Mouse (Mus musculus) heart, embryonic 16.5 days (tissue): ENCODE measurements at regions not wholly inside any gene's neighbourhood (a gene's known extent, or its start where the extent isn't known, plus 50 kb on each side); places are given as distances from the start of the nearest gene placed in this dataset.

ENCODE experiments used
- ATAC-seq: fragments of 200-750 bp; cut with Nextera tagmentation; replicated peaks from 2 replicates; pipeline ENCODE4 v1.8.0; 2017; ENCODE audit warnings: moderate number of reproducible peaks; ENCODE audit not compliant: insufficient read depth, low FRiP score; ENCODE audit errors: extremely low read depth
- H3K27ac ChIP-seq: fragments of 300-500 bp; sonication (generic); 2 replicates; pipeline ENCODE4 v1.5.1; 2014; ENCODE audit warnings: mild to moderate bottlenecking, low read length, control low read depth, moderate library complexity
- H3K27me3 ChIP-seq: fragments of 300-500 bp; sonication (generic); 2 replicates; pipeline ENCODE4 v1.6.1; 2014; ENCODE audit warnings: low read length, mixed read lengths; ENCODE audit not compliant: control insufficient read depth, insufficient read depth
- H3K36me3 ChIP-seq: fragments of 300-500 bp; sonication (generic); 2 replicates; pipeline ENCODE4 v1.6.1; 2014; ENCODE audit not compliant: control insufficient read depth, insufficient read depth
- H3K4me1 ChIP-seq: fragments of 300-500 bp; sonication (generic); 2 replicates; pipeline ENCODE4 v1.6.1; 2014; ENCODE audit warnings: low read length, mixed read lengths; ENCODE audit not compliant: control insufficient read depth, insufficient read depth
- H3K4me2 ChIP-seq: fragments of 300-500 bp; sonication (generic); 2 replicates; pipeline ENCODE4 v1.6.1; 2014; ENCODE audit warnings: low read depth, mild to moderate bottlenecking, control low read depth, low read length
- H3K4me3 ChIP-seq: fragments of 300-500 bp; sonication (generic); 2 replicates; pipeline ENCODE4 v1.5.1; 2014; ENCODE audit warnings: mild to moderate bottlenecking, control low read depth, low read length
- H3K9ac ChIP-seq: fragments of 300-500 bp; sonication (generic); 2 replicates; pipeline ENCODE4 v1.6.1; 2014; ENCODE audit warnings: low read length, control low read depth
- H3K9me3 ChIP-seq: fragments of 300-500 bp; sonication (generic); replicated peaks from 2 replicates; pipeline ENCODE4 v1.6.1; 2016; ENCODE audit warnings: low read length; ENCODE audit not compliant: control insufficient read depth
- WGBS: fragments of 180-500 bp; shearing (Covaris S2); extraction: QIAGEN DNeasy Blood & Tissue Kit; methylation state at CpG from one replicate; pipeline ENCODE4 v1.1.7; 2014; 5-methylcytosine and 5-hydroxymethylcytosine counted together

GRCm38 (mm10) chr1:137941776-137942522 lies 233.6 kb downstream of the Ptprc start:
- Histone ChIP-seq H3K9me3 (no peaks in the 10 kb centered on the region), H3K4me1 (no peaks in the 10 kb centered on the region), H3K36me3 (peaks cover 18% of the 10 kb centered on the region), H3K4me3 (no peak overlapping the region), H3K27ac (no peak overlapping the region), H3K27me3 (no peaks in the 10 kb centered on the region), H3K4me2 (no peak overlapping the region), H3K9ac (no peak overlapping the region)
- WGBS: 82% methylated on average over 11 of the region's 11 CpGs
- no peak for ATAC-seq

DNA sequence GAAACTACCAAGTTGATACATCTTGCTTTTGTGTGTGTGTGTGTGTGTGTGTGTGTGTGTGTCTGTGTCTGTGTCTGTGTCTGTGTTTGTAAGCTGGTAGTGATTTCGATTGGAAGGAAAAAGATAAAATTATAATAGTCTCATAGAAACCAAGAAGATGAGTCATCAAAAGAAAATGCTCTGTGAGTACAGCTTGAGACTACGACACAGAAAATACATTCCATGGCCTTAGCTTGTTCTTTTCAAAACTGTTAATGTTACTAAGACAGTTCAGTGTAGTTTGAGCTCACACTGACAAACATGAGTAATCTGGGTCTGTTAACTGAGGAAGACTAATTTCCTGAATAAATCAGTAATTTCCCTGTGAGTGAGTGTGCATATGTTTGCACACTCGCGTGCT lies 239.8 kb downstream of the Ptprc start:
- 71% methylated on average over 4 of the region's 4 CpGs for WGBS
- H3K27me3 ChIP-seq: no peaks in the 10 kb centered on the region
- no peak overlapping the region for H3K4me2 ChIP-seq
- peaks cover 25% of the 10 kb centered on the region for H3K36me3 ChIP-seq
- H3K4me3 ChIP-seq: no peak overlapping the region
- H3K4me1 ChIP-seq: no peaks in the 10 kb centered on the region
- H3K9ac ChIP-seq: no peak overlapping the region
- no peak overlapping the region for H3K27ac ChIP-seq
- ATAC-seq: no peak
- no peaks in the 10 kb centered on the region for H3K9me3 ChIP-seq

DNA sequence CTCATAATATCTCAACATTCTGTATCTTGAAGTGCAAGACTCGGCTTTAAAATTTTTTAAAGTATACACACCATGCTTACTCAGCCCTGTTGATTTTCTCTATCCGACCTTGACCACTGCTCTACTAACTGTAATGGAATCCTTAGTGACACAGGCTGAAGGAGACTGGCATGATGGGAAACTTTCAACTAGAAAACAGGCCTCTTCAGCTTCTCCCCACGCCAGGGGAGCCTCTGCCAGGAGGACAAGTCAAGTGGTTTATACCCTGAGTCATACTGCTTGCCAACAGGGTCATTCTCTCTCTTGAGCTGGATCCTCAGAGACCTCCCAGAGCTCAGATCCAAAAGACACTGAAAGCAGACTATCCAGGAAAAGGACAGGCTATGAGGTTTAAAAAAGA lies 245.7 kb downstream of the Ptprc start:
- WGBS: 53% methylated on average over 3 of the region's 3 CpGs
- no peak for ATAC-seq
- Histone ChIP-seq H3K4me1 (peaks cover 35% of the 10 kb centered on the region), H3K27me3 (no peaks in the 10 kb centered on the region), H3K36me3 (peaks cover 18% of the 10 kb centered on the region), H3K27ac (peak overlapping the region; percentile 46; the same call in 1 of the 2 replicates), H3K9me3 (no peaks in the 10 kb centered on the region), H3K4me3 (no peak overlapping the region), H3K9ac (no peak overlapping the region), H3K4me2 (no peak overlapping the region)

DNA sequence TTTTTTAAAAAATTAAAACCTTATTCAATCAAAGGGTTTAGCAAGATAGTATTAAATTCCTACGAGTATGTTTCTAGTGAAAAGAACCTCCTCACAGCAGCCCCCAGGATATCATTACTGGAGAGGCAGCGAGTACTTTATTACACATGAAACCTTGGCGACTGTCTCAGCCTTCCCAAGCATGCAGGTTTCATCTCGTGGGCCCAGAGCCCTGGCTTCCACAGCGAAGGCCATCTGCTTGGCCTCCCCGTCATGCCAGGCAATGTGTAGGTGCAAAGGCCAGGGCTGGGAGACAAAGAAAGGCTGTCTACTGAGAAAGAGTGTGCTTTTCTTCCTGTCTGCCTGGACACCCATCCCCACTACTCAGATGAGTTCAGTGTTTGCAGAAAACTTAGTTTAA lies 247.0 kb downstream of the Ptprc start:
- Histone ChIP-seq H3K4me3 (no peak overlapping the region), H3K4me2 (peak overlapping the region; percentile 28; the same call in 1 of the 2 replicates), H3K4me1 (peaks cover 35% of the 10 kb centered on the region), H3K36me3 (peaks cover 18% of the 10 kb centered on the region; the same call in 1 of the 2 replicates), H3K9me3 (no peaks in the 10 kb centered on the region), H3K27ac (peak overlapping the region; percentile 59), H3K9ac (peak overlapping the region; percentile 38; the same call in 1 of the 2 replicates), H3K27me3 (no peaks in the 10 kb centered on the region)
- 42% methylated on average over 6 of the region's 6 CpGs for WGBS
- ATAC-seq: no peak

DNA sequence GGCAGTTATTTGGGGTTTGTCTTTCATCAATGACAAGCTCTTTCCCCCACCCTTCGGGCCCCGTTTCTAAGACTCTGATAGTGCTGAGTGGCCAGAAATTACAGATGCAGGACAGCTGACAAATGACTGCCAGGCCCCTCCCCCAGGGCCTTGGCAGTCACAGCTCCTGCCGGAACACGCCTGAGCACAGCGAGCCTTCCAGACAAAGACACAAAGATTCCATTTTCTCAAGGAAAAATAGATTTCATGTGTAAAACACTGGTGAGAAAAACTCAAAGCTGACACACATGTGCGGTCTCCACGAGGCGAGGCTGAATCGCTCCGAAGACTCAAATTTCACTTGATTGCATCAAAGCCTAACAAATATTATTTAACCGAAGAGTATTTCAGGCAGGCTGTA lies 247.6 kb downstream of the Ptprc start:
- peak overlapping the region; percentile 29 for H3K9ac ChIP-seq
- H3K27me3 ChIP-seq: no peaks in the 10 kb centered on the region
- H3K9me3 ChIP-seq: no peaks in the 10 kb centered on the region
- H3K4me1 ChIP-seq: peaks cover 35% of the 10 kb centered on the region
- peak overlapping the region; percentile 30; the same call in 1 of the 2 replicates for H3K4me3 ChIP-seq
- peak overlapping the region; percentile 72 for H3K27ac ChIP-seq
- WGBS: 42% methylated on average over 11 of the region's 11 CpGs
- peaks cover 17% of the 10 kb centered on the region; the same call in 1 of the 2 replicates for H3K36me3 ChIP-seq
- ATAC-seq: peak; percentile 90
- peak overlapping the region; percentile 52 for H3K4me2 ChIP-seq

DNA sequence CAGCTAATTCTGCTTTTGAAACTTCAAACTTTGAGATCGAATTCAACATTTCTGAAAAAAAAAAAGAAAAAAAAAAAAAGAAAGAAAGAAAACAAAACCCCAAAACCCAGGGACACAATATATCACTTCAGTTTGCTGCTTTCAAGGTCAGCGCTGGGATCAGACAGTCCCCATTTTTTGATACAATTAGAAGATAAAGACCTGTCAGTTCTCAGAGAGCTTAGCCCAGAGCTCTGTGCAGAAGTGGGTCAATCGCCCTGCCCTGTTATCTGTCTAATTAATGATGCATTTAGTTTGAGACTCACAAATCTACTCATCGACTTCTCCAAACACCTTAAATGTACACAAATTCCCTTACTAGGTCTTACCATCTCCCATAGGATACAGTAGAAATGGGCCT lies 249.2 kb downstream of the Ptprc start:
- H3K36me3 ChIP-seq: peaks cover 5% of the 10 kb centered on the region; the same call in 1 of the 2 replicates
- peaks cover 37% of the 10 kb centered on the region for H3K4me1 ChIP-seq
- no peaks in the 10 kb centered on the region for H3K9me3 ChIP-seq
- ATAC-seq: no peak
- H3K27me3 ChIP-seq: no peaks in the 10 kb centered on the region
- WGBS: 74% methylated on average over 4 of the region's 4 CpGs
- H3K27ac ChIP-seq: no peak overlapping the region
- H3K4me2 ChIP-seq: no peak overlapping the region
- H3K9ac ChIP-seq: no peak overlapping the region
- no peak overlapping the region for H3K4me3 ChIP-seq

DNA sequence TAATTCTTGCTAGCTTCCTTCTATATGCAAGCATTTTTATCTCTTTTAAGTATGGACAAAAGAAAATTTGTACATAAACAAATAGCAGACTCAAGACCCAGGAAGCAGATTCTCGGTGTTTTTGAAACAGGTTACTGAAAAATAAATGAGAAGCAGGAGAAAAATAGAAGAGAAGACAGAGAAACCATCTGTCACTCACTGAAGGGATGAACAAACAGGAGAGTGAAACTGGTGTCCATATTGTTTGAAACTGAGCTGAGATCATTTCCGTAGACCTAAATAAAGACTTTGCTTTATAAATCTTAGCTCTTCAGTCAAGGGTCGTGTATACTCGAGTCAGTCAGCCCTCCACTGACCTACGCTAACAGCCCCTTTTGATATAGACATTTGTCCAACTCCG lies 251.4 kb downstream of the Ptprc start:
- H3K36me3 ChIP-seq: 0 out of 2 replicates have a peak, but pooled peaks cover 4% of the 10 kb centered on the region
- H3K9me3 ChIP-seq: no peaks in the 10 kb centered on the region
- no peak for ATAC-seq
- H3K4me2 ChIP-seq: no peak overlapping the region
- H3K4me1 ChIP-seq: peaks cover 30% of the 10 kb centered on the region
- no peak overlapping the region; the same call in 1 of the 2 replicates for H3K27ac ChIP-seq
- H3K27me3 ChIP-seq: no peaks in the 10 kb centered on the region
- WGBS: 78% methylated on average over 6 of the region's 6 CpGs
- no peak overlapping the region for H3K9ac ChIP-seq
- H3K4me3 ChIP-seq: no peak overlapping the region

- H3K9me3 ChIP-seq: no peaks in the 10 kb centered on the region
- no peaks in the 10 kb centered on the region for H3K27me3 ChIP-seq
- H3K9ac ChIP-seq: no peak overlapping the region
- H3K4me1 ChIP-seq: peaks cover 27% of the 10 kb centered on the region
- WGBS: 65% methylated on average over 2 of the region's 2 CpGs
- no peak overlapping the region for H3K4me2 ChIP-seq
- ATAC-seq: no peak
- no peak overlapping the region; the same call in 1 of the 2 replicates for H3K27ac ChIP-seq
- no peak overlapping the region for H3K4me3 ChIP-seq
- H3K36me3 ChIP-seq: 0 out of 2 replicates have a peak, but pooled peaks cover 4% of the 10 kb centered on the region
Observed at GRCm38 (mm10) chr1:137923705-137924104, 251.8 kb downstream of the Ptprc start.

GRCm38 (mm10) chr1:137922769-137923168 lies 252.7 kb downstream of the Ptprc start:
- Histone ChIP-seq H3K4me2 (no peak overlapping the region), H3K27me3 (no peaks in the 10 kb centered on the region), H3K9me3 (no peaks in the 10 kb centered on the region), H3K4me3 (no peak overlapping the region), H3K27ac (no peak overlapping the region), H3K9ac (no peak overlapping the region), H3K36me3 (peaks cover 5% of the 10 kb centered on the region; the same call in 1 of the 2 replicates), H3K4me1 (peaks cover 18% of the 10 kb centered on the region)
- WGBS: 70% methylated on average over 7 of the region's 7 CpGs
- no peak for ATAC-seq
